Mouse (Mus musculus): ENCODE results near the gene Thap4.
"Not testable (repeated sequence)": the region's sequence is repeated elsewhere in the genome, so short reads cannot be mapped to it uniquely, and the experiment has no call there.

The Thap4 gene

GRCm38 (mm10) chr1:93692773-93693172 is 61.9 kb downstream of the Thap4 start:
- intact Hi-C loops (cut with DNase I): no loop called here

- intact Hi-C loops (cut with DNase I): no loop called here
Observed at GRCm38 (mm10) chr1:93691786-93692357, 62.8 kb downstream of the Thap4 start.

GRCm38 (mm10) chr1:93691106-93691505 is 63.6 kb downstream of the Thap4 start:
- intact Hi-C loops (cut with DNase I): no loop called here

GRCm38 (mm10) chr1:93689901-93690496 is 64.7 kb downstream of the Thap4 start:
- intact Hi-C loops (cut with DNase I): no loop called here

- intact Hi-C loops (cut with DNase I): no loop called here
Observed at GRCm38 (mm10) chr1:93688154-93688553, 66.5 kb downstream of the Thap4 start.

- intact Hi-C loops (cut with DNase I): no loop called here
Observed at GRCm38 (mm10) chr1:93686961-93687320, 67.7 kb downstream of the Thap4 start.

GRCm38 (mm10) chr1:93686245-93686960 is 68.3 kb downstream of the Thap4 start:
- intact Hi-C loops (cut with DNase I): no loop called here

GRCm38 (mm10) chr1:93685401-93686244 is 69.0 kb downstream of the Thap4 start, which contains the start of gene Bok:
Gene Bok (plus strand): TSS chr1:93685660.
- intact Hi-C loops (cut with DNase I): no loop called here

- intact Hi-C loops (cut with DNase I): no loop called here
Observed at GRCm38 (mm10) chr1:93679889-93680568, 74.6 kb downstream of the Thap4 start.

GRCm38 (mm10) chr1:93678386-93678785 is 76.3 kb downstream of the Thap4 start:
- intact Hi-C loops (cut with DNase I): no loop called here

- intact Hi-C loops (cut with DNase I): loop anchor here (5.0 kb wide), 1 partner anchor 35 kb away; no protein-coding TSS in a partner anchor
Observed at GRCm38 (mm10) chr1:93672682-93673081, 82.0 kb downstream of the Thap4 start.

GRCm38 (mm10) chr1:93669941-93670340 is 84.7 kb downstream of the Thap4 start:
- intact Hi-C loops (cut with DNase I): loop anchor here (5.0 kb wide), 2 partner anchors 33 to 57 kb away; no protein-coding TSS in a partner anchor

GRCm38 (mm10) chr1:93668791-93669548 is 85.7 kb downstream of the Thap4 start:
- intact Hi-C loops (cut with DNase I): loop anchor here (5.0 kb wide), 1 partner anchor 58 kb away; no protein-coding TSS in a partner anchor

- intact Hi-C loops (cut with DNase I): loop anchor here (5.0 kb wide), 1 partner anchor 59 kb away; no protein-coding TSS in a partner anchor
Observed at GRCm38 (mm10) chr1:93667760-93668400, 86.8 kb downstream of the Thap4 start.

- intact Hi-C loops (cut with DNase I): not testable (repeated sequence)
Observed at GRCm38 (mm10) chr1:93658559-93658958, 96.1 kb downstream of the Thap4 start, which contains the start of gene Stk25. Gene Stk25 (minus strand): TSS chr1:93658659.

GRCm38 (mm10) chr1:93657025-93657360 is 97.7 kb downstream of the Thap4 start:
- intact Hi-C loops (cut with DNase I): no loop called here

- intact Hi-C loops (cut with DNase I): no loop called here
Observed at GRCm38 (mm10) chr1:93656325-93657024, 98.2 kb downstream of the Thap4 start.

GRCm38 (mm10) chr1:93654798-93655197 is 99.9 kb downstream of the Thap4 start:
- intact Hi-C loops (cut with DNase I): no loop called here

GRCm38 (mm10) chr1:93654275-93654674 is 100.4 kb downstream of the Thap4 start:
- intact Hi-C loops (cut with DNase I): no loop called here
